Mouse (Mus musculus) natural killer cell, adult 2 months (primary cell): ENCODE data around the gene Prdx2.

Experiments
- DNase-seq, 2 experiments: peaks; one replicate each; pipeline ENCODE4 v3.0.0; 2022; ENCODE audit warnings: low spot score in 2 of 2

Gene Prdx2

GRCm38 (mm10) chr8:84978248-84978940 is 9.0 kb downstream of the Prdx2 start, which contains the start of gene Junb:
Junb (minus strand) TSS chr8:84978718.
- peak; percentile 97 to 98 for DNase-seq

GRCm38 (mm10) chr8:84979599-84980421 is 10.4 kb downstream of the Prdx2 start:
- DNase-seq = peak; percentile 97

- peak; percentile 79 to 84 for DNase-seq
Measured at GRCm38 (mm10) chr8:84980622-84981358, 11.4 kb downstream of the Prdx2 start.

- no peak for DNase-seq
Measured at GRCm38 (mm10) chr8:84981644-84982498, 12.5 kb downstream of the Prdx2 start.

- peak; percentile 74 to 83 for DNase-seq
Measured at GRCm38 (mm10) chr8:84982499-84983011, 13.2 kb downstream of the Prdx2 start.

GRCm38 (mm10) chr8:84984294-84985048 is 15.1 kb downstream of the Prdx2 start:
- peak; percentile 78 to 90 for DNase-seq

GRCm38 (mm10) chr8:84985049-84985683 is 15.8 kb downstream of the Prdx2 start:
- DNase-seq = no peak

GRCm38 (mm10) chr8:84985684-84986378 is 16.4 kb downstream of the Prdx2 start:
- DNase-seq = peak; percentile 95 to 96

- no peak for DNase-seq
Measured at GRCm38 (mm10) chr8:84986379-84986945, 17.1 kb downstream of the Prdx2 start.

- DNase-seq = no peak
Measured at GRCm38 (mm10) chr8:84987388-84987787, 18.0 kb downstream of the Prdx2 start.

GRCm38 (mm10) chr8:84987903-84988302 is 18.5 kb downstream of the Prdx2 start:
- no peak for DNase-seq

GRCm38 (mm10) chr8:84989311-84989731 is 19.9 kb downstream of the Prdx2 start:
- DNase-seq = peak; percentile 35 to 37

- DNase-seq = peak; percentile 88 to 91
Measured at GRCm38 (mm10) chr8:84989810-84990209, 20.4 kb downstream of the Prdx2 start.

- peak; percentile 98 for DNase-seq
Measured at GRCm38 (mm10) chr8:84990349-84990748, 21.0 kb downstream of the Prdx2 start, which contains the start of gene Hook2. Hook2 (plus strand) TSS chr8:84990603.

GRCm38 (mm10) chr8:84990836-84991235 is 21.4 kb downstream of the Prdx2 start:
- DNase-seq = peak in 1 of 2 experiments; percentile 62

- no peak for DNase-seq
Measured at GRCm38 (mm10) chr8:84994375-84994774, 25.0 kb downstream of the Prdx2 start.

GRCm38 (mm10) chr8:84995680-84996079 is 26.3 kb downstream of the Prdx2 start:
- no peak for DNase-seq

- DNase-seq = no peak
Measured at GRCm38 (mm10) chr8:84996978-84997377, 27.6 kb downstream of the Prdx2 start.
